Mouse (Mus musculus) hindbrain, embryonic 11.5 days (tissue): Measurements from ENCODE around the gene Rsph3a. TPM values are rescaled to one million over a fixed set of nuclear protein-coding genes. Genes with fewer than 3 reads are reported as not detected.
"Not testable (repeated sequence)": the region's sequence is repeated elsewhere in the genome, so short reads cannot be mapped to it uniquely, and the experiment has no call there.

Source experiments
- ATAC-seq: fragments of 200-750 bp; cut with Nextera tagmentation; 2 replicates; pipeline ENCODE4 v1.8.0; 2017; ENCODE audit warnings: mild to moderate bottlenecking, moderate TSS enrichment, moderate library complexity; ENCODE audit not compliant: low FRiP score
- DNase-seq: peaks from one replicate; pipeline ENCODE4 v3.0.0-alpha.2; 2015; ENCODE audit warnings: low spot score
- H3K27ac ChIP-seq: fragments of 300-500 bp; sonication (generic); 2 replicates; pipeline ENCODE4 v1.5.1; 2014; ENCODE audit warnings: mild to moderate bottlenecking, low read depth, low read length
- H3K27me3 ChIP-seq: fragments of 300-500 bp; sonication (generic); 2 replicates; pipeline ENCODE4 v1.6.1; 2014; ENCODE audit warnings: mild to moderate bottlenecking, low read length, moderate library complexity, mixed read lengths; ENCODE audit not compliant: control insufficient read depth, insufficient read depth
- H3K36me3 ChIP-seq: fragments of 300-500 bp; sonication (generic); 2 replicates; pipeline ENCODE4 v1.6.1; 2014; ENCODE audit warnings: mild to moderate bottlenecking, low read length, moderate library complexity, mixed read lengths; ENCODE audit not compliant: control insufficient read depth, insufficient read depth
- H3K4me1 ChIP-seq: fragments of 300-500 bp; sonication (generic); replicated peaks from 2 replicates; pipeline ENCODE4 v1.6.1; 2014; ENCODE audit warnings: low read length, mixed read lengths; ENCODE audit not compliant: control insufficient read depth, insufficient read depth
- H3K4me2 ChIP-seq: fragments of 300-500 bp; sonication (generic); replicated peaks from 2 replicates; pipeline ENCODE4 v1.6.1; 2014; ENCODE audit warnings: mild to moderate bottlenecking, low read depth, low read length
- H3K4me3 ChIP-seq: fragments of 300-500 bp; sonication (generic); 2 replicates; pipeline ENCODE4 v1.5.1; 2014; ENCODE audit warnings: low read depth, low read length
- H3K9ac ChIP-seq: fragments of 300-500 bp; sonication (generic); 2 replicates; pipeline ENCODE4 v1.6.1; 2014; ENCODE audit warnings: low read depth, low read length
- H3K9me3 ChIP-seq: fragments of 300-500 bp; sonication (generic); 2 replicates; pipeline ENCODE4 v1.6.1; 2016; ENCODE audit warnings: low read length; ENCODE audit not compliant: control insufficient read depth
- WGBS: fragments of 180-500 bp; shearing (Covaris S2); extraction: QIAGEN DNeasy Blood & Tissue Kit; methylation state at CpG from one replicate; pipeline ENCODE4 v1.1.7; 2014; 5-methylcytosine and 5-hydroxymethylcytosine counted together
- polyA plus RNA-seq: library from polyadenylated mRNA; unstranded; fragments of >200 nt; fragmentation: Nextera tagmentation; extraction: Ambion mirVana; gene quantifications from 2 replicates; pipeline ENCODE4 v1.2.1, GENCODE M21; 2014

Rsph3a gene
- polyA plus RNA-seq, 1 experiment from 2014 or later: 67.6 TPM

DNA sequence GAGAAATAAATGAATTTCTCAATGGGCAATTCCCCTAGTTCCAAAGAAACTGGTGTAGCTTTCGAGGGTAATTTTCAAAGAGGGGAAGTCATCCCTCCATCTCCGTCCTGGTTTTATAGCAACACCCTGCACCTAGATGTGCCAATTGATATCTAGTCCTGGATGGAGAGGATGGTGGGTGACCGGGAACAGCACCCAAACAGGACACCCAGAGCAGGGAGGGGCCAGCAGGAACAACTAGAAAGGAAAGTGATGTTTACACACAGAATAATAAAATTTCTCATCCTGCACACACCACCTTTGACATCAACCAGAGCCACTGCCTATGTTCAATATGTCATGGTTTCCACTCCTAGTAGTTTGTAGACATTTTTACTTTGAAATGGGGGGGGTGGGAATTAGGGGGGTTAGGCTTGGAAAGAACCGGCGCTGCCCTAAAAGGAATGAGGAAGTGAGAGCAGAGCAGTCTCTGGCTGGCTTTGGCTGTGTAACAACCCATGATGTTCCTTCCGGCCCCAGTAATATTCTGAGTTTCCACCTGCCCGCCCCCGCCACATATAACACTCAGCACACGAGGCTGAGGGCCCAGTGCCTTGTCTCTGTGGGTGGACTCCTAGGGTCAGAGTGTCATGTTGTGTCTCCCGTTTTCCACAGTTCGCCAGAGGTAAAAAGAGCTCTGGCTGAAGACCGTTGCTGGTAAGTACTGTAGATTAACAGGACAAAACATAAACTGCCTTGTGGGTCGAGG lies 19.8 kb upstream of the Rsph3a start, which contains the start of gene Tagap:
Gene Tagap (plus strand): TSS at position 588 of the 748 bp plus-strand sequence.
- Histone ChIP-seq H3K9me3 (no peaks in the 10 kb centered on the region), H3K27me3 (no peaks in the 10 kb centered on the region), H3K27ac (no peak within 1 kb of the TSS), H3K9ac (no peak within 1 kb of the TSS), H3K4me1 (no peaks in the 10 kb centered on the region), H3K4me3 (no peak within 1 kb of the TSS), H3K36me3 (no peaks in the 10 kb centered on the region), H3K4me2 (no peak within 1 kb of the TSS)
- no peak for DNase-seq
- ATAC-seq: no peak
- whole genome bisulfite sequencing: 67% methylated on average over 13 of the region's 13 CpGs

- 0 out of 2 replicates have a peak, but pooled peaks cover 3% of the 10 kb centered on the region for H3K4me1 ChIP-seq
- H3K27me3 ChIP-seq: no peaks in the 10 kb centered on the region
- no peak overlapping the region for H3K9ac ChIP-seq
- WGBS: 73% methylated on average over 24 of the region's 24 CpGs
- no peaks in the 10 kb centered on the region for H3K9me3 ChIP-seq
- no peak overlapping the region for H3K4me3 ChIP-seq
- H3K27ac ChIP-seq: no peak overlapping the region
- H3K4me2 ChIP-seq: no peak overlapping the region
- peak; percentile 69 for DNase-seq
- ATAC-seq: no peak
- no peaks in the 10 kb centered on the region for H3K36me3 ChIP-seq
Observed at GRCm38 (mm10) chr17:7927582-7928535, 17.6 kb upstream of the Rsph3a start.

DNA sequence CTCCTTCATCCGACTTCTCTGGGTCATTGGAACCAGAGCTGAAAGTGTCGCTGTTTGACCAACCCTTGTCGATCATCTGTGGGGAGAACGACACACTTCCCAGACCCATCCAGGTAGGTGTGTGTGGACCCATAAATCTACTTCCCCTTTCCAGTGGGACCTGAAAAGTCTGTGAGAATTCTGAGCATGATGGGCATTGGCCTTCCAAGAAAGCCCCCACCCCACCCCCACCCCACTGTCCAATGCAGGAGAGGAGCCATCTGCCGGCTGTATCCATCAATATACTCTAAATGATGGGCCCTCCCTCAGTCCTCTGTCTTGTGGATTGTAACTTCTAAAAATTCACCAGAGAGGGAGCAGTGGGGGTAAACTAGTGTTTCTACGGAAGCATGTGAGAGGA lies 16.8 kb upstream of the Rsph3a start:
- no peaks in the 10 kb centered on the region for H3K36me3 ChIP-seq
- H3K9ac ChIP-seq: no peak overlapping the region
- H3K9me3 ChIP-seq: no peaks in the 10 kb centered on the region
- H3K4me3 ChIP-seq: no peak overlapping the region
- H3K4me2 ChIP-seq: no peak overlapping the region
- 83% methylated on average over 6 of the region's 6 CpGs for WGBS
- DNase-seq (no peak), ATAC-seq (no peak)
- H3K4me1 ChIP-seq: 0 out of 2 replicates have a peak, but pooled peaks cover 3% of the 10 kb centered on the region
- no peaks in the 10 kb centered on the region for H3K27me3 ChIP-seq
- no peak overlapping the region for H3K27ac ChIP-seq

- Histone ChIP-seq H3K4me2 (no peak overlapping the region), H3K27me3 (no peaks in the 10 kb centered on the region), H3K4me1 (0 out of 2 replicates have a peak, but pooled peaks cover 3% of the 10 kb centered on the region), H3K9ac (no peak overlapping the region), H3K27ac (no peak overlapping the region), H3K4me3 (no peak overlapping the region), H3K36me3 (no peaks in the 10 kb centered on the region), H3K9me3 (no peaks in the 10 kb centered on the region)
- WGBS: 39% methylated on average over 8 of the region's 8 CpGs
- DNase-seq: no peak
- no peak for ATAC-seq
Observed at GRCm38 (mm10) chr17:7929279-7929678, 16.1 kb upstream of the Rsph3a start.

DNA sequence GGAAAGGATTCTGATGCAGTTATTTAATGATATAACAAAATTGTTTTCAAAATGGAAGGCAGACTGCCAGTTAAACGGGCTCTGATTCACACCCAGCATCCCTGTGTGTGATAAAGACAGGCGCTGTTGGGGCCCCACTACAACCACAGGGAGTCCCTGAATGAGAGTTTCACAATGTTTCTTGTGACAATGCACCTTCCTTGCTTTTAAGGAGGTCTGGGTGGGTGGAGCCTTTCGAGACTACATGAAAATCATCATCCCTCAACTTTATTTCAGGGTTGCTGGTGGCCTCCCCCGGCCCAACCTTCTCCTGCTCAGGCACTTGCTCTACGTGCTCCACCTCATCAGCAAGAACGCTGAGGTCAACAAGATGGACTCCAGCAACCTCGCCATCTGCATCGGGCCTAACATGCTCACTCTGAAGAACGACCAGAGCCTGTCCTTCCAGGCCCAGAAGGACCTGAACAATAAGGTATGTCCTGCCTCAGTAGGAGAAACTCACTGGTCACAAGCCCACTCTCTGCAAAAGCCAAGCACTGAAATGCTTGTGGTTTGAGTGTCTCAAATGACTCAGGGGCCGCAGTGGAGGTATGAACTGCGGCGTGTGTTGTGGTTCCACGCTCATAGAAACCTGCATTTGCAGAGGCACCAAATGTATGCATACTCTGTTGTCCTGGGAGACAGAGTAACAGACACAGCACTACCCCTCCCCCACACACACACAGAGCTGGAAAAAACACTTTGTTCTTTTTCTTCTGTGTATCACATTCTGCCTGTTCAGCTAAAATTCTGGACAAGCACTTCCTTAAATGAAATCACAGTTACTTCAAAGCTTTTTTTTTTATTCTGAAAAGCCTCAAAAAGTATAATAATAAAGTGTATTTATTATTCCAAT lies 14.1 kb upstream of the Rsph3a start:
- Histone ChIP-seq H3K27ac (peak overlapping the region; percentile 24; the same call in 1 of the 2 replicates), H3K27me3 (no peaks in the 10 kb centered on the region), H3K4me2 (no peak overlapping the region), H3K4me3 (no peak overlapping the region), H3K9ac (no peak overlapping the region), H3K9me3 (no peaks in the 10 kb centered on the region), H3K36me3 (no peaks in the 10 kb centered on the region), H3K4me1 (0 out of 2 replicates have a peak, but pooled peaks cover 3% of the 10 kb centered on the region)
- ATAC-seq (no peak), DNase-seq (peak; percentile 26)
- WGBS: 74% methylated on average over 13 of the region's 13 CpGs

DNA sequence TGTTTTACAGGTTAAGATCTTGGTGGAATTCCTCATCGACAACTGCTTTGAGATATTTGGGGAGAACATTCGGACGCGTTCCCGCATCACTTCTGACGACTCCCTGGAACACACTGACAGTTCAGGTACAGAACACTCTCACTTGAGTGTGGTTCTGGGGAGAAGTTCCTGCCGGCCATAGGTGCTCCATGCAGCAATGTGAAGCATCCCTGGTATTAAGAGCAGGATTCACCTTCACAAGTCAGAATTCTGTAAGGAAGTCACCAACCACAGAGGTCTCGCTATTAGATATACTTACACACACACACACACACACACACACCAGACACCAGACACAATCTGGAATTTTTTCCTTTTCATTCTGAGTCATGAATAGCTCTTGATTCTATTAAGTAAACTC lies 13.3 kb upstream of the Rsph3a start:
- not testable (repeated sequence) for H3K4me2 ChIP-seq, H3K4me1 ChIP-seq, H3K9me3 ChIP-seq, H3K9ac ChIP-seq, H3K4me3 ChIP-seq, H3K27ac ChIP-seq, ATAC-seq, DNase-seq, H3K36me3 ChIP-seq, H3K27me3 ChIP-seq
- 83% methylated on average over 4 of the region's 8 CpGs for WGBS

- Histone ChIP-seq H3K27me3 (no peaks in the 10 kb centered on the region), H3K27ac (no peak overlapping the region), H3K4me1 (no peaks in the 10 kb centered on the region), H3K9me3 (no peaks in the 10 kb centered on the region), H3K4me2 (no peak overlapping the region), H3K4me3 (no peak overlapping the region), H3K9ac (no peak overlapping the region), H3K36me3 (no peaks in the 10 kb centered on the region)
- 76% methylated on average over 8 of the region's 8 CpGs for WGBS
- ATAC-seq (no peak), DNase-seq (no peak)
Observed at GRCm38 (mm10) chr17:7939640-7940039, 5.8 kb upstream of the Rsph3a start.

GRCm38 (mm10) chr17:7946053-7946627 lies 726 bp downstream of the Rsph3a start:
- 0 out of 2 replicates have a peak overlapping the region, but pooled peaks have one; percentile 27 for H3K9ac ChIP-seq
- ATAC-seq: peak; percentile 84

More at GRCm38 (mm10) chr17:7946053-7946627, 726 bp downstream of the Rsph3a start:
- H3K4me1 ChIP-seq, H3K36me3 ChIP-seq, DNase-seq, H3K27ac ChIP-seq, H3K27me3 ChIP-seq, H3K9me3 ChIP-seq: not testable (repeated sequence)
- 0% methylated on average over 17 of the region's 27 CpGs for WGBS
- Histone ChIP-seq H3K4me3 (peak overlapping the region; percentile 49), H3K4me2 (peak overlapping the region; percentile 23; the same call in 1 of the 2 replicates)
